In the genomic region with DNA sequence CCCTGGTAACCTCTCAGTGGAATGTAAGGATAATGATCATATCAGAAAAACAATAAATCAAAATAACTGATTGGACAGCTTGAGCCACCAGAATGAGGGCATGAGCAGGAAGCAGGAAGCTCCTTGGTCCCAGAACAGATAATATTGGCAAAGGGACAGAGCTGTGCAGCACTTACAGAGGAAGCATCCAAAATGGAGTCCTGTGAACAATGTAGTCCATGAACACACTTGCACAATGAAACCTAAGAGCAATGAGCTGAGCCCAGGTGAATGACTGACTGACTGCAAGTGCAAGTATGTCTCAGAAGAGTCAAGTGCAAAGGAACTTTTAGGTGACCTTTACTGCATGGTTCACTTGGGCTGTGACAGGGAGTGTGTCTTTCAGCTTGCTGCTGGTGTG, we compare ENCODE assay signal across 13 mouse cellular contexts. TPM values are rescaled to one million over a fixed set of nuclear protein-coding genes. Genes with fewer than 3 reads are reported as not detected.
"Had no signal": no experiment of that assay in that cellular context is flagged by ENCODE, and none has a peak within 500 bp of the region (broad histone marks: within the 10 kb centered on the region; RNA-seq: fewer than 3 reads in every experiment).

No protein-coding gene starts in this region.

- H3K9me3 ChIP-seq: limb, embryonic 13.5 days; midbrain, embryonic 15.5 days; neural tube, embryonic 13.5 days; stomach, embryonic 15.5 days had no signal

- DNase-seq: kidney, adult 18-20 months; kidney, postnatal 10 days; left cerebral cortex, postnatal 4 days; lung, postnatal 10 days; retina, postnatal 1 day; thymus, postnatal 4 days had no signal

- H3K4me1 ChIP-seq: midbrain, embryonic 15.5 days had no signal

- H3K36me3 ChIP-seq: limb, embryonic 13.5 days; midbrain, embryonic 15.5 days; neural tube, embryonic 13.5 days; stomach, embryonic 15.5 days had no signal

- H3K27ac ChIP-seq: limb, embryonic 13.5 days; midbrain, embryonic 15.5 days; neural tube, embryonic 13.5 days; stomach, embryonic 15.5 days had no signal

- H3K4me2 ChIP-seq: limb, embryonic 13.5 days; midbrain, embryonic 11.5 days; midbrain, embryonic 15.5 days; neural tube, embryonic 13.5 days; stomach, embryonic 15.5 days had no signal

- H3K9ac ChIP-seq: limb, embryonic 13.5 days; midbrain, embryonic 15.5 days; neural tube, embryonic 13.5 days; stomach, embryonic 15.5 days had no signal

- ATAC-seq: hindbrain, embryonic 16.5 days; midbrain, embryonic 15.5 days had no signal

- H3K4me3 ChIP-seq: limb, embryonic 13.5 days; midbrain, embryonic 15.5 days; neural tube, embryonic 13.5 days; stomach, embryonic 15.5 days had no signal

- H3K27me3 ChIP-seq: limb, embryonic 13.5 days; midbrain, embryonic 15.5 days; neural tube, embryonic 13.5 days; stomach, embryonic 15.5 days had no signal

RNA-seq across cellular contexts. Expression of gene Serpinb9b, which starts 60.0 kb away (rescaled TPM):
- polyA plus RNA-seq: kidney, embryonic 14.5 days; limb, embryonic 13.5 days; stomach, embryonic 15.5 days had no signal
